Mouse (Mus musculus) lung, embryonic 14.5 days (tissue): ENCODE measurements at regions not wholly inside any gene's neighbourhood (a gene's known extent, or its start where the extent isn't known, plus 50 kb on each side); places are given as distances from the start of the nearest gene placed in this dataset.

Source experiments
- ATAC-seq: fragments of 200-750 bp; cut with Nextera tagmentation; 2 replicates; pipeline ENCODE4 v1.8.0; 2017; ENCODE audit warnings: mild to moderate bottlenecking, moderate TSS enrichment, moderate library complexity; ENCODE audit not compliant: insufficient read depth
- DNase-seq: peaks from one replicate; pipeline ENCODE4 v3.0.0-alpha.2; 2015
- H3K27ac ChIP-seq: fragments of 300-500 bp; sonication (generic); 2 replicates; pipeline ENCODE4 v1.5.1; 2014; ENCODE audit warnings: low read depth, mild to moderate bottlenecking, moderate library complexity
- H3K27me3 ChIP-seq: fragments of 300-500 bp; sonication (generic); 2 replicates; pipeline ENCODE4 v1.6.1; 2014; ENCODE audit warnings: low read length, control low read depth; ENCODE audit not compliant: insufficient read depth
- H3K36me3 ChIP-seq: fragments of 300-500 bp; sonication (generic); 2 replicates; pipeline ENCODE4 v1.6.1; 2014; ENCODE audit warnings: control low read depth; ENCODE audit not compliant: insufficient read depth
- H3K4me1 ChIP-seq: fragments of 300-500 bp; sonication (generic); 2 replicates; pipeline ENCODE4 v1.6.1; 2014; ENCODE audit warnings: antibody characterized with exemption, control low read depth; ENCODE audit not compliant: insufficient read depth
- H3K4me2 ChIP-seq: fragments of 300-500 bp; sonication (generic); 2 replicates; pipeline ENCODE4 v1.6.1; 2014; ENCODE audit warnings: mild to moderate bottlenecking
- H3K4me3 ChIP-seq: fragments of 300-500 bp; sonication (generic); 2 replicates; pipeline ENCODE4 v1.5.1; 2014; ENCODE audit warnings: low read depth, low read length
- H3K9ac ChIP-seq: fragments of 300-500 bp; sonication (generic); 2 replicates; pipeline ENCODE4 v1.6.1; 2014
- H3K9me3 ChIP-seq: fragments of 300-500 bp; sonication (generic); 2 replicates; pipeline ENCODE4 v1.6.1; 2016; ENCODE audit warnings: low read depth, low read length, control low read depth
- CTCF ChIP-seq: IDR thresholded peaks from 2 replicates; pipeline ENCODE4 v1.5.1; 2016; ENCODE audit warnings: antibody characterized with exemption, low read depth
- WGBS: fragments of 180-500 bp; shearing (Covaris S2); extraction: QIAGEN DNeasy Blood & Tissue Kit; methylation state at CpG from one replicate; pipeline ENCODE4 v1.1.7; 2014; 5-methylcytosine and 5-hydroxymethylcytosine counted together

DNA sequence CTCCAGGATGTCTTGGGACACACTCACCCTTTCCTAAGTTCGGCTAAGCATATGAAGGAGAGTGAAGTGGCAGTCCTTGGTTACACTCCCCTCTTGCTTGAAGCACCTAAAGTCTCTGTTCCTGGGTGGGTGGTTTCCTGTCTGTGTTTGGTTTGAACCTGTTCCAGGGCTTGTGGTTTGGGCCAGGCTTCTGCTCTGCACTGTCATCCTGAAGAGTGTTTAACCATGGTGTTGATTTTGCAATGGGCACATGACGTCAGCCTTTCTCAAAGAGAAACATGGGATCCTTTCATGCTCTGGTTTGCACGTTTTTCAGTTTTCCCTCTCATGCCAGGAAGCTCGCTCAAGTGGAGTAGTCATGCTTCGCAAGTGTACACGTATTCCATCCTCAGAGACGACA, 119.8 kb downstream of the Btc start:
- TF ChIP-seq CTCF: no peak
- H3K27ac ChIP-seq: no peak overlapping the region
- H3K9ac ChIP-seq: no peak overlapping the region
- H3K4me1 ChIP-seq: no peaks in the 10 kb centered on the region
- WGBS: 56% methylated on average over 7 of the region's 7 CpGs
- H3K9me3 ChIP-seq: no peaks in the 10 kb centered on the region
- no peak overlapping the region for H3K4me2 ChIP-seq
- H3K4me3 ChIP-seq: no peak overlapping the region
- no peaks in the 10 kb centered on the region for H3K36me3 ChIP-seq
- ATAC-seq (peak; percentile 94), DNase-seq (peak; percentile 74)
- no peaks in the 10 kb centered on the region for H3K27me3 ChIP-seq

DNA sequence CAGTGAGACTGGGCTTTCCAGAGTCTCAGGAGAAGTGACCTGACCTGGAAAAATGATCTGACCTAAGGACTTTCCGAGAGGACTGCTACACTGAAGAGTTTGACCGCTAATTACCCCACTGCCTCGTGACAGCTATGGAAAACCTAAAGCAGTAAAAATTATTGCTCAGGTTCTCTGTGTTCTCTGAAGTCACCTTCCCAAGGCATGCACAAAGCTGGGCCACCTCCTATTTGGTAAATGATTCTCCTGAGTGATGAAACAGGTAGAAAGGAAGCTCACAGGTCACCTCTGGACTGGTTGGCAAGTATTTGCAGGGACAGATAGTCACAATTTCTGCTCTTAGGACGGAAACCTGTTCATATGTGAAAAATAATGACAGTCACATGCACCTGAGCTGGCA, 109.7 kb downstream of the Btc start:
- DNase-seq: no peak
- Histone ChIP-seq H3K36me3 (no peaks in the 10 kb centered on the region), H3K4me2 (no peak overlapping the region), H3K9ac (no peak overlapping the region), H3K9me3 (no peaks in the 10 kb centered on the region), H3K27me3 (no peaks in the 10 kb centered on the region), H3K4me3 (no peak overlapping the region), H3K27ac (no peak overlapping the region), H3K4me1 (no peaks in the 10 kb centered on the region)
- ATAC-seq: no peak
- WGBS: 60% methylated on average over 4 of the region's 4 CpGs
- TF ChIP-seq CTCF: no peak

- Histone ChIP-seq H3K4me1 (no peaks in the 10 kb centered on the region), H3K4me3 (no peak overlapping the region), H3K27ac (no peak overlapping the region), H3K4me2 (no peak overlapping the region), H3K9ac (no peak overlapping the region), H3K36me3 (no peaks in the 10 kb centered on the region), H3K27me3 (no peaks in the 10 kb centered on the region), H3K9me3 (no peaks in the 10 kb centered on the region)
- no peak for TF ChIP-seq CTCF
- no peak for DNase-seq
- 93% methylated on average over 3 of the region's 3 CpGs for WGBS
- no peak for ATAC-seq
Observed at GRCm38 (mm10) chr5:91294957-91295356, 107.8 kb downstream of the Btc start.

DNA sequence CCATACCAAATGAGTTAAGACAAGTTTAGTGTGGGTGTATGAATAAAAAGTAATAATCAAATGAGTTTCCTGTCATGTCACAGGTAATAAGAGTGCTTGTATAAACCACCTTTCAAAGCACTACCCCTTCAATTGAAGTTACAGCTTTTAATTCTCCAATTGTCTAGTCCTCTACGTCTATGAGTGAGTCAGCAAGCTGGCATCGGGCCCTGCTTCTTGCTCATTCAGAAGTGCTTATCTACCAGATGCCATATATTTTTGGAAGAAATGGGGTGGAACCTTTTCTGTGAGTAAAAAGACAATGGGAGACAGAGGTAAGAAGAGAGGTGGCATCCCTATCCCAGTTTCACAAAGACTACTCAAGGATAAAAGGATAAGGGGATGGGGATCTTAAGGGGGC, 105.7 kb downstream of the Btc start:
- DNase-seq: no peak
- Histone ChIP-seq H3K4me1 (no peaks in the 10 kb centered on the region), H3K9me3 (no peaks in the 10 kb centered on the region), H3K4me3 (no peak overlapping the region), H3K4me2 (no peak overlapping the region), H3K36me3 (no peaks in the 10 kb centered on the region), H3K27me3 (no peaks in the 10 kb centered on the region), H3K9ac (no peak overlapping the region), H3K27ac (no peak overlapping the region)
- WGBS: 65% methylated on average over 2 of the region's 2 CpGs
- no peak for ATAC-seq
- no peak for TF ChIP-seq CTCF

DNA sequence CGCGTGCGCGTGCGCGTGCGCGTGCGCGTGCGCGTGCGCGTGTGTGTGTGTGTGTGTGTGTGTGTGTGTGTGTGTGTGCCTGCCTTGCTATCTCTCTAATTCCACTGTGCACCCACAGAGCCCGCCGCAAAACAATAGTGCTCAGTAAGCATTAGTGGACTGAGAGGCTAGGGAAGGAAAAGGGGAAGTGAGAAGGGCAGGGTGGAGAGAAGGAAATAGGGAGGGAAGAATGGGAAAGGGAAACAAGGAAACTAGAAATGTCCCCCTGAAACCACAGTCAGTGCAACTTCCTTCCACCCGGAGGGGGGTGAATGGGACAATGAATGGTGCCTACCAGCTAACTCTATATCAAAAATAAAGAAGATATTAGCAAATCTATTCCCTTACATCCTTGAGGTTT, 100.7 kb downstream of the Btc start:
- WGBS: 88% methylated on average over 17 of the region's 17 CpGs
- no peak overlapping the region for H3K4me2 ChIP-seq

GRCm38 (mm10) chr5:91302943-91303342, 99.9 kb downstream of the Btc start:
- no peak for TF ChIP-seq CTCF
- Histone ChIP-seq H3K4me1 (no peaks in the 10 kb centered on the region), H3K4me2 (no peak overlapping the region), H3K9me3 (no peaks in the 10 kb centered on the region), H3K4me3 (no peak overlapping the region), H3K36me3 (no peaks in the 10 kb centered on the region), H3K27me3 (no peaks in the 10 kb centered on the region), H3K27ac (no peak overlapping the region), H3K9ac (no peak overlapping the region)
- 53% methylated on average over 9 of the region's 9 CpGs for WGBS
- DNase-seq: no peak
- ATAC-seq: no peak

More for the DNA sequence above, 100.7 kb downstream of the Btc start:
- Histone ChIP-seq H3K27me3 (no peaks in the 10 kb centered on the region), H3K9me3 (no peaks in the 10 kb centered on the region), H3K27ac (no peak overlapping the region), H3K4me1 (no peaks in the 10 kb centered on the region), H3K36me3 (no peaks in the 10 kb centered on the region), H3K9ac (no peak overlapping the region), H3K4me3 (no peak overlapping the region)
- DNase-seq: no peak
- no peak for TF ChIP-seq CTCF
- no peak for ATAC-seq

GRCm38 (mm10) chr5:91303702-91304101, 99.1 kb downstream of the Btc start:
- H3K36me3 ChIP-seq: no peaks in the 10 kb centered on the region
- H3K27ac ChIP-seq: no peak overlapping the region
- DNase-seq (peak; percentile 29), ATAC-seq (peak; percentile 28; the same call in 1 of the 2 replicates)
- 65% methylated on average over 5 of the region's 5 CpGs for WGBS
- H3K9me3 ChIP-seq: no peaks in the 10 kb centered on the region
- H3K4me3 ChIP-seq: no peak overlapping the region
- H3K4me2 ChIP-seq: no peak overlapping the region
- no peak overlapping the region for H3K9ac ChIP-seq
- H3K27me3 ChIP-seq: no peaks in the 10 kb centered on the region
- TF ChIP-seq CTCF: no peak
- no peaks in the 10 kb centered on the region for H3K4me1 ChIP-seq

GRCm38 (mm10) chr5:91307031-91307430, 95.8 kb downstream of the Btc start:
- H3K4me1 ChIP-seq: no peaks in the 10 kb centered on the region
- no peak for ATAC-seq
- no peak overlapping the region for H3K9ac ChIP-seq
- no peak overlapping the region for H3K27ac ChIP-seq
- peak; percentile 28 for DNase-seq
- no peak overlapping the region for H3K4me2 ChIP-seq
- H3K27me3 ChIP-seq: no peaks in the 10 kb centered on the region
- WGBS: 59% methylated on average over 3 of the region's 3 CpGs
- no peak overlapping the region for H3K4me3 ChIP-seq
- H3K9me3 ChIP-seq: no peaks in the 10 kb centered on the region
- TF ChIP-seq CTCF: peak; percentile 43; the same call in 1 of the 2 replicates
- H3K36me3 ChIP-seq: no peaks in the 10 kb centered on the region
